Mouse (Mus musculus): ENCODE measurements around the gene Hist1h4d. TPM values are rescaled to one million over a fixed set of nuclear protein-coding genes. Genes with fewer than 3 reads are reported as not detected.
A peak's percentile ranks its signal among the peaks of the same experiment; 100 is the strongest.
"Not testable (repeated sequence)": the region's sequence is repeated elsewhere in the genome, so short reads cannot be mapped to it uniquely, and the experiment has no call there.

Gene Hist1h4d
- polyA plus RNA-seq, 1 experiment from 2014 or later = 49.1 TPM

GRCm38 (mm10) chr13:23620733-23621531, 39.5 kb downstream of the Hist1h4d start, which contains the start of gene Hist1h2be:
Gene Hist1h2be (minus strand): TSS chr13:23621124.
- ATAC-seq (replicated peaks; ENCODE audit: extremely low read depth, insufficient read depth, low FRiP score) = peak; percentile 84

DNA sequence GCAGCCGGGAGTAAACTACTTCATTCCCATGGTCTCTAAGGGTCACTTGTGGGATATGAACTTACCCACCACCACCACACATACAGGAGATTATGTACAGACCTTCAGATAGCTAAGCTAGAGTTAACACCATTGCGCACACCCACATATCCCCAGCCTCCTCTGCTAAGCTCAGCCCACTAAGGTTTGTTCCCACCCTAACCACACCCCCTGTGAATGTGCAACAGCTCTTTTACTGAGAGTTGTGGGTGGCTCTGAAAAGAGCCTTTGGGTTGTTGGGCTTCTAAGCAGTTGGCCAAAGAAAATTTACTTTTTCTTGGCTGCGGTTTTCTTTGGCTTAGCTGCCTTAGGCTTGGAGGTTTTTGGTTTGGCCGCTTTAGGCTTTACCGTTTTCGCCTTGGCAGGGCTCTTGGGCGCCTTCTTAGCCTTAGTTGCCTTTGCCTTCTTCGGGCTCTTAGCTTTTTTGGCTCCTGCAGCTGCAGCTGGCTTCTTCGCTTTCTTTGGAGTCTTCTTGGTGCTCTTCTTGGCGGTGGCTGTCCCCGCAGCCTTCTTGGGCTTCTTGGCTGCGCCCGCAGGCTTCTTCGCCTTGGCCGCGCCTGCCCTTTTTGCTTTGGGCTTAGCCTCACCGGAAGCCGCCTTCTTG, 40.3 kb downstream of the Hist1h4d start:
- WGBS = 0% methylated on average over 18 of the region's 18 CpGs
- peak; percentile 86 for ATAC-seq (replicated peaks; ENCODE audit: extremely low read depth, insufficient read depth, low FRiP score)

More at GRCm38 (mm10) chr13:23620733-23621531, 39.5 kb downstream of the Hist1h4d start, which contains the start of gene Hist1h2be:
- H3K9me3 ChIP-seq (replicated peaks; ENCODE audit: control insufficient read depth, low read length) = no peaks in the 10 kb centered on the region
- H3K4me3 ChIP-seq (ENCODE audit: low read length) = peak within 1 kb of the TSS; percentile 67
- under 1% methylated on average over 27 of the region's 27 CpGs for WGBS
- peaks cover 4% of the 10 kb centered on the region for H3K4me1 ChIP-seq (ENCODE audit: control insufficient read depth, insufficient read depth, low read length)
- H3K4me2 ChIP-seq (ENCODE audit: low read depth, low read length) = peak within 1 kb of the TSS; percentile 94
- peak within 1 kb of the TSS; percentile 86 for H3K9ac ChIP-seq (ENCODE audit: low read length)
- no peaks in the 10 kb centered on the region for H3K36me3 ChIP-seq (ENCODE audit: control insufficient read depth, insufficient read depth)
- no peaks in the 10 kb centered on the region for H3K27me3 ChIP-seq (ENCODE audit: control insufficient read depth, insufficient read depth, low read length)
- peak within 1 kb of the TSS; percentile 94 for H3K27ac ChIP-seq (ENCODE audit: low read length)

DNA sequence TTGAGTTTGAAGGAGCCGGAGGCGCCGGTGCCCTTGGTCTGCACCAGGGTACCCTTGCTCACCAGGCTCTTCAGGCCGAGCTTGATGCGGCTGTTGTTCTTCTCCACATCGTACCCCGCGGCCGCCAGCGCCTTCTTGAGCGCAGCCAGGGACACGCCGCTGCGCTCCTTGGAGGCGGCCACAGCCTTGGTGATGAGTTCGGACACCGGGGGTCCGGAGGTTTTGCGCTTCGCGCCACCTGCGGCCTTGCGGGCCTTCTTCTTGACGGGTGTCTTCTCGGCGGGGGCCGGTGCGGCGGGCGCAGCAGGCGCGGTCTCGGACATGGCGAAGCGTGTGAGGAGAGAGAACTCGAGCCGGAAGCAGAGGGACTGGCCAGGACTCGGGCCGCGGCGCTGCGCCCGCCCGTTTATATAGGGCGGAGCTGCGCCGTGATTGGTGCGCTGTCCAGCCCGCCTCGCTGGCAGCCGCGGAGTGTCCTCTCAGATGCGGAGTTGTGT, 40.8 kb downstream of the Hist1h4d start, which contains the start of gene Hist1h1e:
TSS of gene Hist1h1e (minus strand) at position 384 of the 497 bp plus-strand sequence.
- H3K36me3 ChIP-seq (ENCODE audit: control insufficient read depth, insufficient read depth); H3K27me3 ChIP-seq (ENCODE audit: control insufficient read depth, insufficient read depth, low read length); H3K9me3 ChIP-seq (replicated peaks; ENCODE audit: control insufficient read depth, low read length); H3K4me1 ChIP-seq (ENCODE audit: control insufficient read depth, insufficient read depth, low read length): not testable (repeated sequence)
- Histone ChIP-seq H3K4me2 (ENCODE audit: low read depth, low read length) (peak within 1 kb of the TSS; percentile 94), H3K27ac (ENCODE audit: low read length) (peak within 1 kb of the TSS; percentile 94), H3K9ac (ENCODE audit: low read length) (peak within 1 kb of the TSS; percentile 86), H3K4me3 (ENCODE audit: low read length) (peak within 1 kb of the TSS; percentile 67)
- under 1% methylated on average over 48 of the region's 53 CpGs for WGBS
- ATAC-seq (replicated peaks; ENCODE audit: extremely low read depth, insufficient read depth, low FRiP score) = peak; percentile 91

More for the DNA sequence above, 40.3 kb downstream of the Hist1h4d start:
- H3K4me3 ChIP-seq (ENCODE audit: low read length) = peak overlapping the region; percentile 67
- H3K9ac ChIP-seq (ENCODE audit: low read length) = peak overlapping the region; percentile 86
- no peaks in the 10 kb centered on the region for H3K27me3 ChIP-seq (ENCODE audit: control insufficient read depth, insufficient read depth, low read length)
- peaks cover 4% of the 10 kb centered on the region for H3K4me1 ChIP-seq (ENCODE audit: control insufficient read depth, insufficient read depth, low read length)
- H3K27ac ChIP-seq (ENCODE audit: low read length) = peak overlapping the region; percentile 94
- peak overlapping the region; percentile 94 for H3K4me2 ChIP-seq (ENCODE audit: low read depth, low read length)
- no peaks in the 10 kb centered on the region for H3K36me3 ChIP-seq (ENCODE audit: control insufficient read depth, insufficient read depth)
- no peaks in the 10 kb centered on the region for H3K9me3 ChIP-seq (replicated peaks; ENCODE audit: control insufficient read depth, low read length)

DNA sequence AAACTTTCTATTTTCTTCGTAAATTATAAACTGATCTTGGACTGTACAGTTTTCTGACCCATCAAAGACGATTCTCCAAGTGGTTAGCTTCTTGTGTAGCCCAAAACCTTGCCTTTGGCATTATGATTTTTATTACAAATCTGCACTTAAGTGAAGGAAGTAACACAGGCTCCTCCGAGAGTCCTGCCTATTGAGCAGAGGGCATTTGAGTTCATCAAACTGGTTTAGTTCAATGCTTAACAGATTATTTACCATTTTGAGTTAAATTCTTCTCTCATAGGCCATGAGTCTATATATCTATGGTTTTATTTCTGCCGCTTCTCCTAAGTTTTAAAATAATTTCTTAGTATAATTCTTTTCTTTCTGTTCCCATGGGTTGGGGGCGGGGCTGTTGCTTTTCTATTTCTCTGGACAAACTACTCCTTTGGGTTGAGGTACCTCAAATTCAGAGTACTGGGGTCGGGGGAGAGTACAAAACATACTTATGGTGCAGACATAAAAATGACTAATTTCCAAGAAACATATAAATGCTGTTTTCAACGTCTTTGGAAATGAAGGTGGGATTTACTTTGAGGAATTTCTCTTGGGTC, 41.6 kb downstream of the Hist1h4d start:
- Histone ChIP-seq H3K27me3 (ENCODE audit: control insufficient read depth, insufficient read depth, low read length) (no peaks in the 10 kb centered on the region), H3K4me1 (ENCODE audit: control insufficient read depth, insufficient read depth, low read length) (peaks cover 4% of the 10 kb centered on the region), H3K4me2 (ENCODE audit: low read depth, low read length) (peak overlapping the region; percentile 94), H3K4me3 (ENCODE audit: low read length) (peak overlapping the region; percentile 67), H3K9ac (ENCODE audit: low read length) (peak overlapping the region; percentile 64), H3K27ac (ENCODE audit: low read length) (peak overlapping the region; percentile 47; the same call in 1 of the 2 replicates), H3K36me3 (ENCODE audit: control insufficient read depth, insufficient read depth) (no peaks in the 10 kb centered on the region), H3K9me3 (replicated peaks; ENCODE audit: control insufficient read depth, low read length) (no peaks in the 10 kb centered on the region)
- no peak for ATAC-seq (replicated peaks; ENCODE audit: extremely low read depth, insufficient read depth, low FRiP score)
- WGBS = 26% methylated on average over 7 of the region's 7 CpGs

DNA sequence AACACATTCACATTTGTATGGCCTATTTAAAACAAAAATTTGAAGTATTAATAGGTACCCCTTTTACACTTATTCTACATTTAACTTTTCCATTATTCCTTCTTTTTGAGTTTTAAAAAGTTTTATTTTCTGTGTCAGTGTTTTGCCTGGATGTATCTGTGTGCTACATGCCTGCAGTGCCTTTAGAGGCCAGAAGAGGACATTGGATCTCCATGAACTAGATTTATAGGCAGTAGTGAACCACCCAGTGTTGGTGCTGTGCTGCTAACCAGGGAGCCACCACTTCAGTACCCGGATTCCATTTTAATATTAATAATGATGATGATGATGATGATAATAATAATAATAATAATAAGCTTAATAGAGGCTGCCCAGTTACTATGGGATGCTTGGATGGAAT, 49.3 kb downstream of the Hist1h4d start:
- no peaks in the 10 kb centered on the region for H3K27me3 ChIP-seq (ENCODE audit: control insufficient read depth, insufficient read depth, low read length)
- no peaks in the 10 kb centered on the region for H3K36me3 ChIP-seq (ENCODE audit: control insufficient read depth, insufficient read depth)
- no peaks in the 10 kb centered on the region for H3K4me1 ChIP-seq (ENCODE audit: control insufficient read depth, insufficient read depth, low read length)
- no peak overlapping the region for H3K4me3 ChIP-seq (ENCODE audit: low read length)
- WGBS = 15% methylated on average over 1 of the region's 1 CpGs
- H3K27ac ChIP-seq (ENCODE audit: low read length) = no peak overlapping the region
- ATAC-seq (replicated peaks; ENCODE audit: extremely low read depth, insufficient read depth, low FRiP score) = no peak
- H3K9ac ChIP-seq (ENCODE audit: low read length) = no peak overlapping the region
- no peaks in the 10 kb centered on the region for H3K9me3 ChIP-seq (replicated peaks; ENCODE audit: control insufficient read depth, low read length)
- H3K4me2 ChIP-seq (ENCODE audit: low read depth, low read length) = no peak overlapping the region

Small RNA genes lying within 50 kb of the gene (microRNA-seq; reads per million reads assigned to microRNA genes)
- not detected for gene Gm44297
- gene Gm44359 = not detected
- not detected for gene Gm44394

Other genes starting within 250 kb of the Hist1h4d start
- gene Zfp322a, start 212.4 kb upstream of the Hist1h4d start, polyA plus RNA-seq (2015; fragmentation: Nextera tagmentation; extraction: Ambion mirVana) = 36.5 and 37.8 TPM in 2 replicates
- 9.2 and 9.4 TPM in 2 replicates for gene Abt1, start 157.7 kb upstream of the Hist1h4d start, polyA plus RNA-seq (2015; fragmentation: Nextera tagmentation; extraction: Ambion mirVana)
- gene Btn1a1, start 115.7 kb upstream of the Hist1h4d start, polyA plus RNA-seq (2015; fragmentation: Nextera tagmentation; extraction: Ambion mirVana) = 0.83 and 1.0 TPM in 2 replicates
- 0.29 and 0.34 TPM in 2 replicates for gene Btn2a2, start 92.7 kb upstream of the Hist1h4d start, polyA plus RNA-seq (2015; fragmentation: Nextera tagmentation; extraction: Ambion mirVana)
- 7.7 and 8.6 TPM in 2 replicates for gene Hist1h4h, start 50.5 kb upstream of the Hist1h4d start, polyA plus RNA-seq (2015; fragmentation: Nextera tagmentation; extraction: Ambion mirVana)
- gene Hist1h2af, start 47.7 kb upstream of the Hist1h4d start, polyA plus RNA-seq (2015; fragmentation: Nextera tagmentation; extraction: Ambion mirVana) = 3.8 and 9.2 TPM in 2 replicates
- 2.0 and 2.2 TPM in 2 replicates for gene Hist1h3g, start 46.2 kb upstream of the Hist1h4d start, polyA plus RNA-seq (2015; fragmentation: Nextera tagmentation; extraction: Ambion mirVana)
- gene Hist1h2bh, start 38.2 kb upstream of the Hist1h4d start, polyA plus RNA-seq (2015; fragmentation: Nextera tagmentation; extraction: Ambion mirVana) = 0.38 and 0.52 TPM in 2 replicates
- 0.20 and 0.37 TPM in 2 replicates for gene Hist1h3f, start 37.5 kb upstream of the Hist1h4d start, polyA plus RNA-seq (2015; fragmentation: Nextera tagmentation; extraction: Ambion mirVana)
- 0.53 TPM in 1 of 2 replicates, not detected in the other for gene Hist1h4f, start 29.9 kb upstream of the Hist1h4d start, polyA plus RNA-seq (2015; fragmentation: Nextera tagmentation; extraction: Ambion mirVana)
- 0.21 and 0.37 TPM in 2 replicates for gene Hist1h1d, start 28.3 kb upstream of the Hist1h4d start, polyA plus RNA-seq (2015; fragmentation: Nextera tagmentation; extraction: Ambion mirVana)
- 1.7 and 2.1 TPM in 2 replicates for gene Hist1h3e, start 19.2 kb upstream of the Hist1h4d start, polyA plus RNA-seq (2015; fragmentation: Nextera tagmentation; extraction: Ambion mirVana)
- 34.0 and 34.2 TPM in 2 replicates for gene Hist1h2ae, start 10.4 kb upstream of the Hist1h4d start, polyA plus RNA-seq (2015; fragmentation: Nextera tagmentation; extraction: Ambion mirVana)
- 4.2 and 5.1 TPM in 2 replicates for gene Hist1h2bg, start 10.2 kb upstream of the Hist1h4d start, polyA plus RNA-seq (2015; fragmentation: Nextera tagmentation; extraction: Ambion mirVana)
- 0.37 and 2.4 TPM in 2 replicates for gene Hist1h2bf, start 7.4 kb upstream of the Hist1h4d start, polyA plus RNA-seq (2015; fragmentation: Nextera tagmentation; extraction: Ambion mirVana)
- 1.2 and 1.8 TPM in 2 replicates for gene Hist1h2ad, start 7.2 kb upstream of the Hist1h4d start, polyA plus RNA-seq (2015; fragmentation: Nextera tagmentation; extraction: Ambion mirVana)
- 1.4 and 1.8 TPM in 2 replicates for gene Hist1h3d, start 5.8 kb upstream of the Hist1h4d start, polyA plus RNA-seq (2015; fragmentation: Nextera tagmentation; extraction: Ambion mirVana)
- gene Hist1h2be, start 39.5 kb downstream of the Hist1h4d start, polyA plus RNA-seq (2015; fragmentation: Nextera tagmentation; extraction: Ambion mirVana) = 1.9 and 2.0 TPM in 2 replicates
- 10.4 and 11.5 TPM in 2 replicates for gene Hist1h1e, start 41.0 kb downstream of the Hist1h4d start, polyA plus RNA-seq (2015; fragmentation: Nextera tagmentation; extraction: Ambion mirVana)
- 0.52 and 0.75 TPM in 2 replicates for gene Hist1h2ac, start 102.3 kb downstream of the Hist1h4d start, polyA plus RNA-seq (2015; fragmentation: Nextera tagmentation; extraction: Ambion mirVana)
- 49.7 and 53.7 TPM in 2 replicates for gene Hist1h2bc, start 102.6 kb downstream of the Hist1h4d start, polyA plus RNA-seq (2015; fragmentation: Nextera tagmentation; extraction: Ambion mirVana)
- gene Hist1h1t, start 114.2 kb downstream of the Hist1h4d start, polyA plus RNA-seq (2015; fragmentation: Nextera tagmentation; extraction: Ambion mirVana) = not detected in 2 replicates
- gene Hist1h4c, start 116.9 kb downstream of the Hist1h4d start, polyA plus RNA-seq (2015; fragmentation: Nextera tagmentation; extraction: Ambion mirVana) = 1.9 and 2.8 TPM in 2 replicates
- gene Hfe, start 129.3 kb downstream of the Hist1h4d start, polyA plus RNA-seq (2015; fragmentation: Nextera tagmentation; extraction: Ambion mirVana) = 11.7 and 14.9 TPM in 2 replicates
- 38.0 and 38.5 TPM in 2 replicates for gene Hist1h1c, start 157.2 kb downstream of the Hist1h4d start, polyA plus RNA-seq (2015; fragmentation: Nextera tagmentation; extraction: Ambion mirVana)
- 3.0 and 3.8 TPM in 2 replicates for gene Hist1h3c, start 164.0 kb downstream of the Hist1h4d start, polyA plus RNA-seq (2015; fragmentation: Nextera tagmentation; extraction: Ambion mirVana)
- 0.98 and 2.2 TPM in 2 replicates for gene Hist1h2bb, start 165.1 kb downstream of the Hist1h4d start, polyA plus RNA-seq (2015; fragmentation: Nextera tagmentation; extraction: Ambion mirVana)
- gene Hist1h2ab, start 169.5 kb downstream of the Hist1h4d start, polyA plus RNA-seq (2015; fragmentation: Nextera tagmentation; extraction: Ambion mirVana) = 17.0 and 20.0 TPM in 2 replicates
- gene Hist1h3b, start 170.7 kb downstream of the Hist1h4d start, polyA plus RNA-seq (2015; fragmentation: Nextera tagmentation; extraction: Ambion mirVana) = 3.2 and 5.0 TPM in 2 replicates
- gene Hist1h4b, start 175.4 kb downstream of the Hist1h4d start, polyA plus RNA-seq (2015; fragmentation: Nextera tagmentation; extraction: Ambion mirVana) = 1.2 and 1.5 TPM in 2 replicates
- 0.32 TPM in 1 of 2 replicates, not detected in the other for gene Hist1h4a, start 179.6 kb downstream of the Hist1h4d start, polyA plus RNA-seq (2015; fragmentation: Nextera tagmentation; extraction: Ambion mirVana)
- gene Hist1h3a, start 180.8 kb downstream of the Hist1h4d start, polyA plus RNA-seq (2015; fragmentation: Nextera tagmentation; extraction: Ambion mirVana) = 1.5 and 3.4 TPM in 2 replicates
- 0.79 and 0.97 TPM in 2 replicates for gene Hist1h1a, start 182.1 kb downstream of the Hist1h4d start, polyA plus RNA-seq (2015; fragmentation: Nextera tagmentation; extraction: Ambion mirVana)
- 0.10 TPM in 1 of 2 replicates, not detected in the other for gene Trim38, start 188.3 kb downstream of the Hist1h4d start, polyA plus RNA-seq (2015; fragmentation: Nextera tagmentation; extraction: Ambion mirVana)
- not detected in 2 replicates for gene Slc17a2, start 225.4 kb downstream of the Hist1h4d start, polyA plus RNA-seq (2015; fragmentation: Nextera tagmentation; extraction: Ambion mirVana)